Mouse (Mus musculus) left cerebral cortex, postnatal 36 days (tissue): ENCODE data around the gene Ndufs4. TPM values are rescaled to one million over a fixed set of nuclear protein-coding genes. Genes with fewer than 3 reads are reported as not detected.
"Not testable (repeated sequence)": the region's sequence is repeated elsewhere in the genome, so short reads cannot be mapped to it uniquely, and the experiment has no call there.

Experiments used
- DNase-seq, 2 experiments: peaks; one replicate each; pipeline ENCODE4 v3.0.0; 2021 to 2022; ENCODE audit warnings: low spot score in 2 of 2, mixed read lengths in 1 of 2
- intact Hi-C: fragments of 180-260 bp; cut with DNase I; formaldehyde crosslinking; loops from one replicate; pipeline ENCODE4 v1.15.1; 2025
- total RNA-seq, 2 experiments: library from RNA; stranded (reverse); gene quantifications; 2 replicates each; pipeline ENCODE4 v1.2.3; 2021

Ndufs4 gene
- total RNA-seq, 2 experiments from 2014 or later, result 143 to 160 TPM

- DNase-seq, result no peak
- intact Hi-C loops, result no loop called here
Measured at GRCm38 (mm10) chr13:114344220-114344973, 43.7 kb downstream of the Ndufs4 start.

GRCm38 (mm10) chr13:114343001-114343400, 45.1 kb downstream of the Ndufs4 start:
- no peak for DNase-seq
- intact Hi-C loops, result no loop called here

DNA sequence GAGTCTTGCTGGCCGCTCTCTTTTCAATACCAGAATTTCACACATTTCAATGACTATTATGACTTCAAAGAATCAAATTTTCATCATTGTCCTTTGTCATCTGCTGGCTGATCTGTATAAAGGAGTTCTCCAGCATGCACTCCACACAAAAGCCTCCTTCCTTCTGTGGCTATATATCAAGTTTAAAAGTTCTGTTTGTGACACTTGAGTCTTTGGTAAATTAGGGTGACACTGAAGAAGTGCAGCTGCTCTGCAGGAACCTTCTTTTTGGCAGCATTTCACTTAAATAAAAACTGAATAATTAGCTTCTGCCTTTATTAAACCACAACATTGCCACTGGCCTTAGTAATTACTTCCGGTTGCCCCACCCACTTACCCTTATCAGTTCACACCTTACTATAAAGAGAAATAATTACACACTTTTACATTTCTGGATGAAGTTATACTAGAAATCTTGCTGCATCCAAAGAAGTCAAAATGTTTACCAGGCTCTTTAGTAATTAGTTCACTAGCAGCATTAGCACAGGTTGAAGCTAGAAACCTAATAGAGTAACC, 68.1 kb downstream of the Ndufs4 start:
- intact Hi-C loops, result no loop called here
- DNase-seq, result no peak

DNA sequence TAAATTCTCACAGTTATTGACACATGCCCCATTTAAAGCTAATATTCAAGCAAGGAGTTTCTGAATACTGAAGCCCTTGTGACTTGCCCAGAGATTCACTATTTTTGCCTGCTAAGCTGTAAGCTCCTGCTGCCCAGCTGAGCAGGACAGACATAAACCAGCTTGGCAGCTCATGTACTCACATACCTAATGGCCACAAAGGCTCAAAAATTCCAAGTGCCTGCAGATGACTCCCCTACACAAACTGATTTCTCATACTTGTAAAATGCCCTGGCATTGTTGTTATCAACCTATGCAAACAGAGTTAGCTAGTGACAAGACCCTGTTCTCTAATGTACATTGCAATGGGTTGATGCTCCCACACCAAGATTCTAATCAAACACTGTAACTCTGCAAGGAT, 68.9 kb downstream of the Ndufs4 start:
- DNase-seq, result no peak
- intact Hi-C loops, result no loop called here

DNA sequence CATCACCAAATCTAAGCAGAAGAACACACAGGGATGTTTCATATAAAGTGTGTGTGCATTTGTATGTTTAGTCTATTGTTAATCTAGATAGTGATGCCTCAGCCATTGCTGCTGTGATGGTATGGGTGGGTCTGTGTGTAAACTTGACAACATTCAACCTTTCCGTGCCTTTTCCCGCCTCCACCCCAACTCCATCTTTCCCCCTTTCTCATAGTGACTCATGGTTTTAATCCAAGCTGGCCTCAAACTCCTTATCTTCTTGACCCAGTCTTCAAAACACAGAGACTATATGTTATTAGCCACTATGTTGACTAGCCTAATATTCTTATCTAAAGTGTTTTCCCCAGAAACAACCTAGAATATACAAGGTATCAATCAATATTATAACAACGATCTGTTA, 72.7 kb downstream of the Ndufs4 start:
- DNase-seq, result no peak
- intact Hi-C loops, result no loop called here

DNA sequence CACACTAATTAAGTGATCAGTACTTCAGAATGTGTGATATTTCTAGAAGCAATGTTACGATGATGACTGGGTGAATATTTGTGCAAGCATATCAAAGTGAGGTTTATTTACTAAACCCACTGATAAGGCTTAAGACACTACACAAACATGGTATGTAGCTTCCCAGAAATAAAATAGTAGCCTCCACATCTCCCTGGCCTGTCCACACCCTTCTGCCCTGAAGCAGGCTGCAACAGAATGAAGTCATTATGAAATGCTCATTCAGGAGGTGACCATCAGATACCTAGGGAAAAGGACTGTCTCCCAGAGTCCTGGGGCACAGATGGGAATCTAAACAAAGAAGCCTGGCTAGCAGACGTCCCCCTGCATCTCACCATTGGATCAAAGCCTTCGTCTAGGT, 73.1 kb downstream of the Ndufs4 start:
- intact Hi-C loops, result no loop called here

DNA sequence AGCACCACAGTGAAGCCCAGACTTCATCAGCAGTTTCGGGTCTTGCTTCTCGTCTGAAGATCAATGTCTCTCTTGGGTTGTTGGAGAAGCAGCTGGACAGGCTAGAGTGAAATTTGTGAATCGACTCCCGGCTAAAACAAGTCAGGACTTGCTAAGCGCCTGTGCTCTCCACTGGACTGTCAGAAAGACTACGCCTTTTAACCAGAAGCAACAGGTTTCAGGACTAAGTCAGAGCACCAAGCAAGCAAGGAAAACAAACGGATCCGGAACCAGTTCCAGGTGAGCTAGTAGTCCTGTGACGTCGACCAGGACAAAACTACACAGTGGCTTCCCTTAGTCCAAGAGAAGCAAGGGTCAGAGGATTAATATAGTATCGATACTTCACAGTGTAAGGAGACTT, 77.5 kb downstream of the Ndufs4 start:
- DNase-seq, result no peak
- intact Hi-C loops, result no loop called here

More for the DNA sequence above, 73.1 kb downstream of the Ndufs4 start:
- DNase-seq, result no peak

DNA sequence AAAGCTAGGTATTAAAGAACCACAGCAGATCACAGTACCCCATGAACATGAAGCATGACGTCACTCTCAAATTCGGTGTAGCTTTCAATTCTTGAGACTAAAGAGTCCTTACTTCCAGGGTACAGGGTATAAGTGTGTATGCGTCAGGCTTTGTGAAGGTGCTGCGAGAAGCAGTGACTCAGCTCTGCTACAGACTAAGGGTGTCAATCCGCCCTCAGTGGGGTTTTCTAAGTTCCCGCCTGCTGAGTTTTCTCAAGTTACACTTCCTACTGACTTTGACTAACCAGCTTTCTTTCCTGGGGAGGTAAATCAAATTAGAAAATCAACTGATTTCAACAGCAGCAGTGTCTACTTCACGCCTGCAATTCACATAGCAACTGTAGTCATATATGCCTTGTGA, 83.4 kb downstream of the Ndufs4 start:
- intact Hi-C loops, result no loop called here
- DNase-seq, result peak in 1 of 2 experiments; percentile 8

DNA sequence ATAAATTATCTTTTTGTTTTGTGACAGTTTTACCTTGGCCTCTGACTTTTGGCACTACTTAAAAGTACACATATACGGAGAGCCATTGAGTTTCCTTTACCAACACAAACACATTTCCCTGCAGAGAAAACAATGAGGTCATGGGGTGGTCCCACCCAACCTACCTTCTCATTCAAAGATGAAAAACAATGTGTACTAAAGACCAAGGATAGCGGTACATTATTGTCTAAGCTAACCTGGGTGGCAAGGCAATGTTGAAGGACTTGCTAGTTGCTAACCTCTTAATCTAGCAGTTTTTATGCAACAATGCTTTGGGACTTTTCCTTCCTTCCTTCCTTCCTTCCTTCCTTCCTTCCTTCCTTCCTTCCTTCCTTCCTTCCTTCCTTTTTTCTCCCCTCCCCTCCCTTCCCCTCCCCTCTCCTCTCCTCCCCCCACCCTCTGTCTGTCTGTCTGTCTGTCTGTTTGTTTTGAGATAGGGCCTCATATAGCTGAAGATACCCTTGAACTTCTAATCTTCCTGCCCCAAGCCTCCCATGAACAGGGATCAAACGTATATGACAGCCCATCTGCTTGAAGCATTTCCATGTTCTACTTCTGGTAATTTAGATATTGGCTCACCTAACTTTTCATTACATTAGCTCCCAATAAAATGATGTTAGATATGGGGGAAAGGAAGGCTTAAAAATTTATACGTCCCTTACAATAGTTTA, 84.4 kb downstream of the Ndufs4 start:
- intact Hi-C loops, result no loop called here
- no peak for DNase-seq

DNA sequence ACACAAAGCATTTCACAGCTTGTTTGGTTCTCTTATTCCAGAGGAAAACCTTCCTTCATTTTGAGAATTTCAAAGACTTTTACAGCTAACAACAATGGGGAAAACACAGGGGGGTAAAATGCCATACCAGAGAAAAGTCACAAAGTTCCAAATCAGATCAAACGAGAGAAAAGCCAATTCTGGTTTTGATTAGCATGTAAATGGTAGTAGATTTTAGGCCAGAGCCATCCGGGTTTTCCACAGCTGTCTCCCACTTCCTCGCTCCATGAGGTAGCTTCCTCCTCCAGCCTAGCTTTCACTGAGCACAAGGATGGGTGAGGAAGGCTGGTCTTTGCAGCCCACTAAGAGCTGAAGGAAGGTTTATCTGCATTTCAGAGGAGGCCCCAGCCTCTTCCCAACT, 90.3 kb downstream of the Ndufs4 start:
- DNase-seq, result no peak
- intact Hi-C loops, result no loop called here

DNA sequence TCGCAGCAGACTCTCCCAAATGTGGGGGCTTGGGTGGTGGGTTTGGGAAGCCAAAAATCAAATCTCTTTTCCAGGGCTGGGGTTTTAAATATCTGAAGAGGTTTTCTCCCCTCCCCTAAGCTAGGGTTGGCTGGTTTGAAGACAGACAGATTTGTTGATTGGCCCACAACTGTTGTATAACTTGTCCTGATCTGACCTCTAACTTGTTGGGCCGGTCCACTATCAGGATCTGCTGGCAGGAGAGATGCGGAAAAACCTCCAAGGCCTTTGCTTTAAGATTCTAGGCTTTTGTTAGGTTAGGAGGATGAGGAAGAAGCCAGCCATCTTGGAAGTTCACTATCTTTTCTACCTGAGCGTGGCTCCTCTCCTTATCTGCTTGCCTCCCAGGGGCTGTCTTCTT, 91.5 kb downstream of the Ndufs4 start:
- intact Hi-C loops, result no loop called here
- DNase-seq, result no peak

- DNase-seq, result no peak
- intact Hi-C loops, result no loop called here
Measured at GRCm38 (mm10) chr13:114289411-114289810, 98.6 kb downstream of the Ndufs4 start.

GRCm38 (mm10) chr13:114288511-114288910, 99.5 kb downstream of the Ndufs4 start:
- no peak for DNase-seq
- intact Hi-C loops, result no loop called here

DNA sequence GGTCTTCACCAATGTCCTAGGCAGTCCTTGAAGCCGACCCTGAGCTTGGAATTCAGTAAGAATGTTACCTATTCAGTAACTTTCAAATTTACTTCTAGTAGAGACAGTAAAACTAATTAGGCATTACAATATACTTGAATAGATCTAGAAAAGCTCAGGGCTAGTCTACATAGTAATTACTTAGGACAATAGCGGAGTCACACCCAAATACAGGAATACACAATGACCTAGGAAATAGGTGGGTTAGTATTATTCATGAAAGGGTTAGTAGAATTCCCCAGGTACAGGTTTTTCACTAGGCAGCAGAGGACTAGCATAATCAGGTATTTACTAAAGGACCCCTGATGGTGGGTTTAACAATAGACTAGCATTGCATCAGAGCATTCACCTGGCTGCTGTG, 109.4 kb downstream of the Ndufs4 start:
- intact Hi-C loops, DNase-seq: not testable (repeated sequence)

- intact Hi-C loops, result no loop called here
- no peak for DNase-seq
Measured at GRCm38 (mm10) chr13:114277277-114277676, 110.8 kb downstream of the Ndufs4 start.

DNA sequence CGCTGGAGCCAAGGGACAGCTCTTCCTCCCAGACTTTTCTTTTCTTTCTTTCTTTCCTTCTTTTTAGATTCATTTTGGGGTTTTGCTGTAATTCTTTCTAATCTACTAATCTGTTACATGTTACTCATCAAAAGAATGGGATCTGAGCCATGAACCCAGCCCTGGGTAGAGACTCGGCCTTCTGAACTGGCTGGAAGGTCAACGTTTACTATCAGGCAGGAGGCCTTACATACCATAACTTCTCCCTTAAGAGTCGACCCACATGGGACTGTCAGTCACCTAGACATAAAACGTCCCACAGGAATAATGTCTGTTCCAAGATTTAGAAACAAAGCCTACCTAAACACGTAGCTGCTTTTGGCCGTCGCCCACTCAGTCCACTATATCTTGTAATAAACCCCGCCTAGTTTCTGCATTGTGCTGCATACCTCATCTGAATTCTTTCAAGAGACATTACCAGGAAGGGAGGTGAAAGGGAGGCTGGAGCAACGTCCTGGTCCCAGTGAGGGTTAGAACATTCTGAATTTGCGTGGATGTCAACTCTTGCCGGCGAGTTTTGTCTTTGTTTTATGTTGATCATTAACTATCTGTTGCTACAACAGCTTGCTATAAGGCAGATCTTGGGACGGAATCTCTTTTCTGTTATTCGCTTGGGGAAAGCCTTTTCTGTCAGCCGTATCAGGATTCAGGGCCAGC, 116.5 kb downstream of the Ndufs4 start:
- no peak for DNase-seq
- intact Hi-C loops, result no loop called here

DNA sequence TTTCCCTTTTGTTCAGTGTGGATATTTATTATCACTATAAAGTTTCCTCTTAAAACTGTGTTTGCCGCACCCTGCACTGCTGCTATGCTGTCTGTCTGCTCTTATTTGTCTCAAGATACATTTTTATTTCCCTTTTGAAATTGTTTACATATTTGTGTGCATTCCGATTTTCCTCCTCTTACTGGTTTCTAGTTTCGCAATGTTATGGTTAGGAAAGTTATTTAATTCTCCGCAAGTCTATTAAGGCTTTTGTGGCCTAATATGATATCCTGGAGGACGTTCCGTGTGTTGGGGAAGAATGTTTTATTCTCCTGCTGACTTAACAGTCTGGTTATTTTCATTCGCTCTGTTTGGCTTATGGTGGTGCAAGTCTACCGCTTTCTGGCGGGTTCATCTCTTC, 120.3 kb downstream of the Ndufs4 start:
- no peak for DNase-seq
- intact Hi-C loops, result no loop called here

- intact Hi-C loops, result no loop called here
- no peak for DNase-seq
Measured at GRCm38 (mm10) chr13:114260486-114261205, 127.4 kb downstream of the Ndufs4 start.

DNA sequence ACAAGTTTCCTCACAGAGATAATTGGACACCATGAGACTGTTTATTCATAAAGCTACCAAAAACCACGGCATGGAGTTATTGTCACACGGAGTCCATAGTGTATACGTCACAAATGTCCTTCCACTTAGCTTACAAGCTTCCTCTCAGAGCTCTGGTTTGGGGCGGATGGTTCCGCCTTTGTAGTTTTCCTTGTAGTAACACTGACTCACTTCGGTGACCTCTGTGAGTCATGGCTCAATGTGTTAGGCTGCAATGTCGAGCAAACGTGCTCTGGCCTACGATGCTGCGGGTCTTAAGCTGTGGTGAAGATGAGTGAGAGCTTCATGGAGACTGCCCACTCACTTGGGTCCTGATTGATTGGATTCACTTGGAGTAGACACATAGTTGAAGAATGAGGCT, 133.4 kb downstream of the Ndufs4 start:
- DNase-seq, result no peak
- intact Hi-C loops, result no loop called here
